Mouse (Mus musculus): ENCODE measurements around the gene Wfdc1.

DNA sequence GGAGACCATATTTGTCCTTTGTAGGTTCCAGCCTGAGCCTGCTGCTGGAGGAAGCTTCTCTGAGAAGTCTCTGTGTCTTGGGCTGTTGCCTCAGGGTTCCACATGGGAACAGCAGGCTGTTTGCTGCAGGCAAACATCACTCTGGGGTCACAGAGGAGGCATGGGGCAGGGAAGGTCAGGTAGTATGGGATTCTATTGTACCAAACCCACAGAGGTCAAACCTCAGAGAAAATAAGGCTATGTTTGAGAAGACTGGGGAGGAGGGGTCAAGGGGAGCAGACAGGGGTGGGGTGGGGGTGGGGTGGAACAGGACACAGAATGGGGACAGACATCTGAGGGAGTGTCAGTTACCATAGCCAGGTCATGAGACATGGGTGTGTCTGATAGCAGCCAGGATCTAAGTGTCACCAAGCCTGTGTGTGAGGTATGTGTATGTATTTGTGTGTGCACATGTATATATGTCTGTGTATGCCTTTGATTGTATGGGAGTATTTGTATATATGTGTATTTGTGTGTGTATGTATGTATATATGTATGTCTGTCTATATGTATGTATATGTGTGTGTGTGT is 50.6 kb downstream of the Wfdc1 start:
- TF ChIP-seq EP300 (IDR thresholded peaks at IDR 0.05; ENCODE audit: low read depth) (no peak), CTCF (IDR thresholded peaks at IDR 0.05; ENCODE audit: low read depth) (no peak)
